Comparison of ENCODE assay signal across 10 mouse cellular contexts in the genomic region with DNA sequence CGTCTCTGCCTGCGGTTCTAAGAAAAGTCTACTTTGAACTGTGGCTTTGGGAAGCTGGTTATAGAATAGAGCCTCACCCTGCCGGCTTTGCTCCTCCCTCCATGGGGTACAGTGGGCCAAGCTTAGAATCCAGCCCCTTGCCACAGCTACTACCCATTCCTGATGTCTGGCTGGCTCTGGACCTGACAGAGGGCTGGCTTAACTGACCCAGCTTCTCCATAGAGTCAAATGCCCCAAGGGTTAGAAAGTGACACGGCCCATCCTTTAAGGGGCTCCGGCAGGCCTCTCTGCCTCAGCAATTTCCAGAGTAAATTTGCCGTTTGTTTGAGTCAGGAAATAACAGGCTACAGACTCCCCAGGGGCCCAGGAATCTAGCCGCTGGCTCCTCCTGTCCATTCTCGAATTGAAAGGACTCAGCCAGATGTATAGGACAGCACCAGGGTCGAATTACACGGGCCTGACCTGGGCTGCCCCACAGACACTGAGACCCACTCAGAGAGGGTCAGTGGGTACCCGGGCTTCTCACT. TPM values are rescaled to one million over a fixed set of nuclear protein-coding genes. Genes with fewer than 3 reads are reported as not detected.
DNase-seq lines count a peak whose midpoint lies in the region; ATAC-seq and TF ChIP-seq lines count a peak whose summit lies in the region.
"Had no signal": no experiment of that assay in that cellular context is flagged by ENCODE, and none has a peak within 500 bp of the region (broad histone marks: within the 10 kb centered on the region; RNA-seq: fewer than 3 reads in every experiment).

No protein-coding gene starts in this region.

- TF ChIP-seq POLR2A in kidney, adult 2 months (IDR thresholded peaks at IDR 0.05; ENCODE audit: low read depth, low read length) = no peak
- TF ChIP-seq POLR2A in thymus, adult 2 months (IDR thresholded peaks at IDR 0.05; ENCODE audit: control insufficient read depth, extremely low read depth, insufficient read depth, low read length, poor library complexity) = no peak

- no peaks in the 10 kb centered on the region for H3K36me3 ChIP-seq in kidney, adult 2 months (ENCODE audit: control insufficient read depth, insufficient read depth, low read length)
- H3K36me3 ChIP-seq in forebrain, embryonic 13.5 days (ENCODE audit: poor library complexity, severe bottlenecking) = no peaks in the 10 kb centered on the region
- H3K36me3 ChIP-seq in midbrain, embryonic 12.5 days = no peaks in the 10 kb centered on the region
- no peaks in the 10 kb centered on the region for H3K36me3 ChIP-seq in thymus, adult 2 months (ENCODE audit: control insufficient read depth, insufficient read depth, low read length)
- H3K36me3 ChIP-seq: G1E had no signal

- no peaks in the 10 kb centered on the region for H3K27me3 ChIP-seq in kidney, adult 2 months (replicated peaks; ENCODE audit: control insufficient read depth, insufficient read depth, low read length)
- H3K27me3 ChIP-seq in forebrain, embryonic 13.5 days = no peaks in the 10 kb centered on the region
- H3K27me3 ChIP-seq in midbrain, embryonic 12.5 days = peaks cover 12% of the 10 kb centered on the region; the same call in 1 of the 2 replicates
- H3K27me3 ChIP-seq in thymus, adult 2 months (ENCODE audit: control insufficient read depth, insufficient read depth, low read length) = no peaks in the 10 kb centered on the region

- ATAC-seq in forebrain, embryonic 13.5 days = peak; percentile 48
- no peak for ATAC-seq in midbrain, embryonic 12.5 days (ENCODE audit: low FRiP score, low read depth)

- no peak for DNase-seq in kidney, adult 2 months
- no peak for DNase-seq in kidney, adult 11 months
- peak; percentile 71 for DNase-seq in embryo, embryonic 10 days (ENCODE audit: low spot score)
- DNase-seq in right cerebral cortex, postnatal 4 days = no peak
- DNase-seq in thymus, adult 2 months = no peak
- no peak for DNase-seq in ovary, postnatal 36 days (ENCODE audit: low spot score)

- no peak for TF ChIP-seq CTCF in kidney, adult 2 months (conservative IDR thresholded peaks at IDR 0.05; ENCODE audit: insufficient read depth, insufficient read length, low read depth, low read length)
- no peak for TF ChIP-seq CTCF in thymus, adult 2 months (IDR thresholded peaks at IDR 0.05; ENCODE audit: borderline replicate concordance, control insufficient read depth, extremely low read depth, insufficient read depth, low read length, poor library complexity)

- no peak overlapping the region for H3K4me3 ChIP-seq in kidney, adult 2 months (ENCODE audit: insufficient read depth, low read depth, low read length)
- no peak overlapping the region for H3K4me3 ChIP-seq in forebrain, embryonic 13.5 days
- no peak overlapping the region for H3K4me3 ChIP-seq in midbrain, embryonic 12.5 days
- H3K4me3 ChIP-seq in thymus, adult 2 months (ENCODE audit: control insufficient read depth, insufficient read depth, low read length) = no peak overlapping the region

- H3K4me2 ChIP-seq in forebrain, embryonic 13.5 days = peak overlapping the region; percentile 22; the same call in 1 of the 2 replicates
- H3K4me2 ChIP-seq in midbrain, embryonic 12.5 days (replicated peaks) = no peak overlapping the region

- H3K9me3 ChIP-seq in forebrain, embryonic 13.5 days (replicated peaks) = no peaks in the 10 kb centered on the region
- H3K9me3 ChIP-seq in midbrain, embryonic 12.5 days = no peaks in the 10 kb centered on the region

- H3K4me1 ChIP-seq in kidney, adult 2 months (ENCODE audit: control insufficient read depth, insufficient read depth, low read length) = peaks cover 28% of the 10 kb centered on the region
- H3K4me1 ChIP-seq in forebrain, embryonic 13.5 days = peaks cover 17% of the 10 kb centered on the region
- H3K4me1 ChIP-seq in midbrain, embryonic 12.5 days = peaks cover 23% of the 10 kb centered on the region
- 0 out of 2 replicates have a peak, but pooled peaks cover under 1% of the 10 kb centered on the region for H3K4me1 ChIP-seq in thymus, adult 2 months (replicated peaks; ENCODE audit: control insufficient read depth, insufficient read depth, low read length)

- no peak overlapping the region for H3K9ac ChIP-seq in forebrain, embryonic 13.5 days
- H3K9ac ChIP-seq in midbrain, embryonic 12.5 days (replicated peaks) = no peak overlapping the region; the same call in 1 of the 2 replicates

- H3K27ac ChIP-seq in kidney, adult 2 months (ENCODE audit: insufficient read depth, low read depth, low read length) = peak overlapping the region; percentile 55
- H3K27ac ChIP-seq in forebrain, embryonic 13.5 days = peak overlapping the region; percentile 71
- peak overlapping the region; percentile 25; the same call in 1 of the 2 replicates for H3K27ac ChIP-seq in midbrain, embryonic 12.5 days (replicated peaks)
- H3K27ac ChIP-seq in thymus, adult 2 months (ENCODE audit: control insufficient read depth, insufficient read depth, low read length) = no peak overlapping the region

- 18% methylated on average over 11 of the region's 11 CpGs for WGBS in kidney, adult 2 months
- 3% methylated on average over 11 of the region's 11 CpGs for WGBS in forebrain, embryonic 13.5 days
- WGBS in midbrain, embryonic 12.5 days = under 1% methylated on average over 11 of the region's 11 CpGs
- 94% methylated on average over 11 of the region's 11 CpGs for WGBS in thymus, adult 2 months

RNA-seq across cellular contexts. Expression of a gene that starts 24.5 kb away (rescaled TPM):
- not detected in 2 replicates for polyA plus RNA-seq in kidney, adult 2 months (2012; rRNA removed)
- polyA plus RNA-seq in forebrain, embryonic 13.5 days (2015; fragmentation: Nextera tagmentation; extraction: Ambion mirVana) = not detected in 2 replicates
- polyA plus RNA-seq in midbrain, embryonic 12.5 days (2016; fragmentation: Nextera tagmentation; extraction: Ambion mirVana) = not detected in 2 replicates
- not detected in 2 replicates for polyA plus RNA-seq in thymus, adult 2 months (2012; rRNA removed)
- polyA plus RNA-seq: G1E; liver, embryonic 16.5 days had no signal

RNA-seq across cellular contexts. Expression of a gene that starts 27.5 kb away (rescaled TPM):
- 0.12 and 0.13 TPM in 2 replicates for polyA plus RNA-seq in kidney, adult 2 months (2012; rRNA removed)
- 25.8 and 27.1 TPM in 2 replicates for polyA plus RNA-seq in forebrain, embryonic 13.5 days (2015; fragmentation: Nextera tagmentation; extraction: Ambion mirVana)
- polyA plus RNA-seq in midbrain, embryonic 12.5 days (2016; fragmentation: Nextera tagmentation; extraction: Ambion mirVana) = 61.0 and 68.5 TPM in 2 replicates
- polyA plus RNA-seq in thymus, adult 2 months (2012; rRNA removed) = 0.53 and 1.1 TPM in 2 replicates
- polyA plus RNA-seq: G1E; liver, embryonic 16.5 days had no signal

RNA-seq across cellular contexts. Expression of a gene that starts 27.7 kb away (rescaled TPM):
- 241 and 285 TPM in 2 replicates for polyA plus RNA-seq in kidney, adult 2 months (2012; rRNA removed)
- polyA plus RNA-seq in forebrain, embryonic 13.5 days (2015; fragmentation: Nextera tagmentation; extraction: Ambion mirVana) = 4.6 and 5.0 TPM in 2 replicates
- 10.4 and 16.8 TPM in 2 replicates for polyA plus RNA-seq in midbrain, embryonic 12.5 days (2016; fragmentation: Nextera tagmentation; extraction: Ambion mirVana)
- 5.4 and 6.4 TPM in 2 replicates for polyA plus RNA-seq in thymus, adult 2 months (2012; rRNA removed)
- polyA plus RNA-seq: G1E had no signal

RNA-seq across cellular contexts. Expression of a gene that starts 58.1 kb away (rescaled TPM):
- polyA plus RNA-seq in kidney, adult 2 months (2012; rRNA removed) = 0.38 and 0.42 TPM in 2 replicates
- polyA plus RNA-seq in forebrain, embryonic 13.5 days (2015; fragmentation: Nextera tagmentation; extraction: Ambion mirVana) = 0.36 and 1.3 TPM in 2 replicates
- 0.45 and 0.73 TPM in 2 replicates for polyA plus RNA-seq in midbrain, embryonic 12.5 days (2016; fragmentation: Nextera tagmentation; extraction: Ambion mirVana)
- 0.59 and 0.71 TPM in 2 replicates for polyA plus RNA-seq in thymus, adult 2 months (2012; rRNA removed)
- polyA plus RNA-seq: G1E had no signal

Comparison
In these comparisons a context has a peak if more than half of its experiments do, and no peak if none do; other contexts are left out.
1. RNA of a gene that starts 27.5 kb away (polyA plus RNA-seq): 61.0 to 68.5 TPM in midbrain, embryonic 12.5 days and 25.8 to 27.1 TPM in forebrain, embryonic 13.5 days; 0.53 to 1.1 TPM in thymus, adult 2 months and 0.12 to 0.13 TPM in kidney, adult 2 months; every median in the first group is over 10 times any median in the second.
2. RNA of a gene that starts 27.7 kb away (polyA plus RNA-seq): 241 to 285 TPM in kidney, adult 2 months; 10.4 to 16.8 TPM in midbrain, embryonic 12.5 days, 5.4 to 6.4 TPM in thymus, adult 2 months and 4.6 to 5.0 TPM in forebrain, embryonic 13.5 days; every median in the first group is over 10 times any median in the second.